Mouse (Mus musculus) mature B cell (primary cell): ENCODE results near the gene Gm10251.
"Not testable (repeated sequence)": the region's sequence is repeated elsewhere in the genome, so short reads cannot be mapped to it uniquely, and the experiment has no call there.

Experiments
- in situ Hi-C: fragments of 300-500 bp; cut with MboI; formaldehyde crosslinking; loops from 2 replicates; pipeline ENCODE4 v1.14.3; 2019

The Gm10251 gene

GRCm38 (mm10) chr14:6684070-6684469, at the start of gene Gm10251:
Gene Gm10251 (minus strand): TSS chr14:6684170.
- in situ Hi-C loops, result not testable (repeated sequence)

- in situ Hi-C loops, result not testable (repeated sequence)
Measured at GRCm38 (mm10) chr14:6720151-6720550, 36.2 kb upstream of the Gm10251 start, which contains the start of gene Gm8050. Gene Gm8050 (minus strand): TSS chr14:6720251.

- in situ Hi-C loops, result not testable (repeated sequence)
Measured at GRCm38 (mm10) chr14:6622318-6622717, 61.7 kb downstream of the Gm10251 start, which contains the start of gene Gm3460. Gene Gm3460 (minus strand): TSS chr14:6622418.

GRCm38 (mm10) chr14:6606436-6606835, 77.5 kb downstream of the Gm10251 start:
- in situ Hi-C loops, result not testable (repeated sequence)

- in situ Hi-C loops, result not testable (repeated sequence)
Measured at GRCm38 (mm10) chr14:6605004-6605403, 79.0 kb downstream of the Gm10251 start.

- in situ Hi-C loops, result not testable (repeated sequence)
Measured at GRCm38 (mm10) chr14:6604551-6604950, 79.4 kb downstream of the Gm10251 start.

DNA sequence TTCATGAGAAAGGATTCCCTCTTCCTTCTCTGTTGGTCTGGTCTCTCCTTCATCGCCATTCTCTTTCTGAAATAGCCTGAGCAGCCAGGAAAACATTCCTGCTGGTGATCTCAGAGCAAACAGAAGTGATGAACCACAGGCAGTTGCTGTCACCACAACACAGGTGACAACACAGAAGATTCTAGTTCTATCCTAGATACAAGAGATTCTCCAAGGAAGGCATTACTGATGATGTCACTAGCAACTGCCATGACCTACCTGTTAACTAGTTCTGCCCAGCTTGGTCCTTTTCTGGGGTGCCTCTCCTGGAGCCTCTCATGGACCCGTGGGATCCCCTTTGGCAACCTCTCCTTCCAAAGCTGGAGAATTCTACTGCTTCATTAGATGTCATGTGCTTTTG, 93.5 kb downstream of the Gm10251 start, which contains the start of gene Gm3629:
Gene Gm3629 (minus strand): TSS at position 101 of the 400 bp plus-strand sequence.
- in situ Hi-C loops, result not testable (repeated sequence)
